ENCODE assay signal across 27 mouse cellular contexts in genomic region chr9:9157425-9157824, GRCm38 (mm10).
DNase-seq lines count a peak whose midpoint lies in the region; ATAC-seq and TF ChIP-seq lines count a peak whose summit lies in the region.
"Had no signal": no experiment of that assay in that cellular context is flagged by ENCODE, and none has a peak within 500 bp of the region (broad histone marks: within the 10 kb centered on the region; RNA-seq: fewer than 3 reads in every experiment).

No protein-coding gene starts in this region.

- DNase-seq in gastrocnemius, adult 2 months: no peak
- no peak for DNase-seq in gastrocnemius, adult 8-10 months (ENCODE audit: low spot score in 2 of 2)
- DNase-seq in midbrain, embryonic 11.5 days (ENCODE audit: low spot score, missing footprints): peak; percentile 79
- DNase-seq in midbrain, postnatal 0 days (ENCODE audit: low spot score): no peak
- no peak for DNase-seq in kidney, adult 9 months
- DNase-seq: adrenal gland, adult 8-10 months; adrenal gland, postnatal 25 days; B cell, adult 2 months; cerebellum, adult 11-12 months; cerebellum, adult 8-10 months; cerebellum, postnatal 10 days; cerebellum, postnatal 36 days; embryo, embryonic 11 days; gastrocnemius, postnatal 14 days; heart, adult 18-20 months; heart, postnatal 14 days; heart, postnatal 4 days; kidney, adult 2 months had no signal

- intact Hi-C loops in gastrocnemius, adult 2 months (cut with DNase I): no loop called here

- H3K36me3 ChIP-seq in midbrain, embryonic 11.5 days (ENCODE audit: control insufficient read depth, insufficient read depth, low read length): no peaks in the 10 kb centered on the region
- no peaks in the 10 kb centered on the region for H3K36me3 ChIP-seq in midbrain, postnatal 0 days (ENCODE audit: insufficient read depth, low read length)
- no peaks in the 10 kb centered on the region for H3K36me3 ChIP-seq in embryonic facial prominence, embryonic 15.5 days
- H3K36me3 ChIP-seq: forebrain, embryonic 10.5 days; heart, embryonic 10.5 days; heart, embryonic 13.5 days; hindbrain, embryonic 15.5 days had no signal

- no peak for ATAC-seq in midbrain, embryonic 11.5 days (ENCODE audit: low FRiP score)
- no peak for ATAC-seq in midbrain, postnatal 0 days (ENCODE audit: low FRiP score)
- ATAC-seq in embryonic facial prominence, embryonic 15.5 days (ENCODE audit: insufficient number of reproducible peaks, low FRiP score, low TSS enrichment, low read depth): no peak
- ATAC-seq: activated CD4-positive, CD25-positive, alpha-beta regulatory T cell, adult 4 months; forebrain, embryonic 14.5 days; intestine, postnatal 0 days had no signal

- no peaks in the 10 kb centered on the region for H3K9me3 ChIP-seq in midbrain, embryonic 11.5 days (ENCODE audit: control insufficient read depth, low read length)
- no peaks in the 10 kb centered on the region for H3K9me3 ChIP-seq in midbrain, postnatal 0 days (ENCODE audit: low read length)
- H3K9me3 ChIP-seq in embryonic facial prominence, embryonic 15.5 days (replicated peaks): no peaks in the 10 kb centered on the region
- H3K9me3 ChIP-seq: forebrain, embryonic 10.5 days; heart, embryonic 10.5 days; heart, embryonic 13.5 days; hindbrain, embryonic 15.5 days had no signal

- H3K4me1 ChIP-seq in midbrain, embryonic 11.5 days (ENCODE audit: control insufficient read depth, insufficient read depth, low read length): no peaks in the 10 kb centered on the region
- H3K4me1 ChIP-seq in midbrain, postnatal 0 days (ENCODE audit: insufficient read depth, low read length): no peaks in the 10 kb centered on the region
- peaks cover 15% of the 10 kb centered on the region for H3K4me1 ChIP-seq in embryonic facial prominence, embryonic 15.5 days
- H3K4me1 ChIP-seq: hindbrain, embryonic 15.5 days had no signal

- no peak overlapping the region for H3K9ac ChIP-seq in midbrain, embryonic 11.5 days (ENCODE audit: low read length)
- H3K9ac ChIP-seq in midbrain, postnatal 0 days (replicated peaks; ENCODE audit: low read length, poor library complexity, severe bottlenecking): no peak overlapping the region
- H3K9ac ChIP-seq in embryonic facial prominence, embryonic 15.5 days: no peak overlapping the region
- H3K9ac ChIP-seq: heart, embryonic 13.5 days; hindbrain, embryonic 15.5 days had no signal

- H3K4me3 ChIP-seq in gastrocnemius, adult 2 months: no peak overlapping the region
- no peak overlapping the region for H3K4me3 ChIP-seq in midbrain, embryonic 11.5 days (ENCODE audit: low read depth, low read length)
- H3K4me3 ChIP-seq in midbrain, postnatal 0 days (ENCODE audit: low read depth, low read length): no peak overlapping the region
- no peak overlapping the region for H3K4me3 ChIP-seq in embryonic facial prominence, embryonic 15.5 days (replicated peaks)
- H3K4me3 ChIP-seq: forebrain, embryonic 10.5 days; heart, embryonic 10.5 days; heart, embryonic 13.5 days; hindbrain, embryonic 15.5 days had no signal

- no peak overlapping the region for H3K4me2 ChIP-seq in midbrain, embryonic 11.5 days
- no peak overlapping the region for H3K4me2 ChIP-seq in midbrain, postnatal 0 days (ENCODE audit: low read depth, low read length, poor library complexity, severe bottlenecking)
- no peak overlapping the region for H3K4me2 ChIP-seq in embryonic facial prominence, embryonic 15.5 days (replicated peaks)
- H3K4me2 ChIP-seq: heart, embryonic 13.5 days; hindbrain, embryonic 15.5 days had no signal

- no peaks in the 10 kb centered on the region for H3K27me3 ChIP-seq in midbrain, embryonic 11.5 days (ENCODE audit: control insufficient read depth, insufficient read depth, low read length)
- H3K27me3 ChIP-seq in midbrain, postnatal 0 days (ENCODE audit: insufficient read depth, low read length): no peaks in the 10 kb centered on the region
- H3K27me3 ChIP-seq in embryonic facial prominence, embryonic 15.5 days: no peaks in the 10 kb centered on the region
- H3K27me3 ChIP-seq: CH12.LX; heart, embryonic 13.5 days; hindbrain, embryonic 15.5 days had no signal

- WGBS in midbrain, embryonic 11.5 days: 91% methylated on average over 2 of the region's 2 CpGs
- WGBS in midbrain, postnatal 0 days: 74% methylated on average over 2 of the region's 2 CpGs
- WGBS in embryonic facial prominence, embryonic 15.5 days: 50% methylated on average over 2 of the region's 2 CpGs

- 0 out of 2 replicates have a peak overlapping the region, but pooled peaks have one; percentile 0 for H3K27ac ChIP-seq in gastrocnemius, adult 2 months
- H3K27ac ChIP-seq in midbrain, embryonic 11.5 days (ENCODE audit: low read depth, low read length): no peak overlapping the region
- no peak overlapping the region for H3K27ac ChIP-seq in midbrain, postnatal 0 days (ENCODE audit: low read depth, low read length)
- peak overlapping the region; percentile 52; the same call in 1 of the 2 replicates for H3K27ac ChIP-seq in embryonic facial prominence, embryonic 15.5 days (replicated peaks)
- H3K27ac ChIP-seq: forebrain, embryonic 10.5 days; heart, embryonic 10.5 days; heart, embryonic 13.5 days; hindbrain, embryonic 15.5 days had no signal

- no peak for TF ChIP-seq CTCF in gastrocnemius, adult 2 months (IDR thresholded peaks at IDR 0.05)
- no peak for TF ChIP-seq CTCF in midbrain, postnatal 0 days (IDR thresholded peaks at IDR 0.05)

Comparison
In these comparisons a context has a peak if more than half of its experiments do, and no peak if none do; other contexts are left out.
1. H3K27ac ChIP-seq: peak in gastrocnemius, adult 2 months (single experiment) and embryonic facial prominence, embryonic 15.5 days (single experiment); none in midbrain, embryonic 11.5 days (single experiment) and midbrain, postnatal 0 days (single experiment).